Mouse (Mus musculus) embryonic facial prominence, embryonic 14.5 days (tissue): ENCODE measurements around the gene Pde5a. TPM values are rescaled to one million over a fixed set of nuclear protein-coding genes. Genes with fewer than 3 reads are reported as not detected.

Experiments used
- ATAC-seq: fragments of 200-750 bp; cut with Nextera tagmentation; 2 replicates; pipeline ENCODE4 v1.8.0; 2017; ENCODE audit warnings: low read depth, moderate number of reproducible peaks, moderate TSS enrichment
- DNase-seq: peaks from one replicate; pipeline ENCODE4 v3.0.0-alpha.2; 2015; ENCODE audit warnings: low spot score
- H3K27ac ChIP-seq: fragments of 300-500 bp; sonication (generic); replicated peaks from 2 replicates; pipeline ENCODE4 v1.5.1; 2014; ENCODE audit warnings: low read depth, mild to moderate bottlenecking, low read length, moderate library complexity
- H3K27me3 ChIP-seq: fragments of 300-500 bp; sonication (generic); replicated peaks from 2 replicates; pipeline ENCODE4 v1.6.1; 2014; ENCODE audit warnings: low read length; ENCODE audit not compliant: control insufficient read depth, insufficient read depth
- H3K36me3 ChIP-seq: fragments of 300-500 bp; sonication (generic); 2 replicates; pipeline ENCODE4 v1.6.1; 2014; ENCODE audit warnings: low read length, mixed read lengths; ENCODE audit not compliant: control insufficient read depth, insufficient read depth
- H3K4me1 ChIP-seq: fragments of 300-500 bp; sonication (generic); 2 replicates; pipeline ENCODE4 v1.6.1; 2014; ENCODE audit warnings: antibody characterized with exemption, low read length; ENCODE audit not compliant: control insufficient read depth, insufficient read depth
- H3K4me2 ChIP-seq: fragments of 300-500 bp; sonication (generic); 2 replicates; pipeline ENCODE4 v1.6.1; 2014; ENCODE audit warnings: low read depth, mild to moderate bottlenecking, low read length, moderate library complexity, mixed read lengths
- H3K4me3 ChIP-seq: fragments of 300-500 bp; sonication (generic); 2 replicates; pipeline ENCODE4 v1.5.1; 2014; ENCODE audit warnings: low read depth, mild to moderate bottlenecking, low read length
- H3K9ac ChIP-seq: fragments of 300-500 bp; sonication (generic); 2 replicates; pipeline ENCODE4 v1.6.1; 2014; ENCODE audit warnings: low read depth, mild to moderate bottlenecking, low read length, moderate library complexity, mixed read lengths
- H3K9me3 ChIP-seq: fragments of 300-500 bp; sonication (generic); 2 replicates; pipeline ENCODE4 v1.6.1; 2016; ENCODE audit warnings: low read length; ENCODE audit not compliant: control insufficient read depth
- WGBS: fragments of 180-500 bp; shearing (Covaris S2); extraction: QIAGEN DNeasy Blood & Tissue Kit; methylation state at CpG from one replicate; pipeline ENCODE4 v1.1.7; 2014; 5-methylcytosine and 5-hydroxymethylcytosine counted together
- polyA plus RNA-seq: library from polyadenylated mRNA; unstranded; fragments of >200 nt; fragmentation: Nextera tagmentation; extraction: Ambion mirVana; gene quantifications from 2 replicates; pipeline ENCODE4 v1.2.1, GENCODE M21; 2014

Pde5a gene
- polyA plus RNA-seq, 1 experiment from 2014 or later = 6.7 TPM

DNA sequence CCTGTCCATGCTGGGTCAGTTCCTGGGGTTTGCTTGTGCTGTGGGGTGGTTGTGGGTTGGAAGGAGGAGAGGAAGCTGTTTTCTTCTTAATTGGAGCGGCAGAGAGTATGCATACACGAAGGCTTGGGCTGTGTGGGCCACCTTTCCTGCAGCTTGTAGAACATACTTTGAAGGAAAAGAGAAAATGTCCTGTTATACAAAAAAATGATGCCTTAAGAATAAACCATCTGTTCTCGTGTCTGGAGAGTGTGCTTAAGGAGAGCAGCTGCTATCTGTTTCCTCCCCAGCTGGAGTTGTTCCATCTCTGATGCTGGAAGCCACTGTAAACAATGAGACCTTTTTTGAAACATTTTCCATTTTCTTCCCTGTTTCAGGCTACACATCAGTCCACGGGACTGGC lies 85.8 kb downstream of the Pde5a start:
- Histone ChIP-seq H3K9ac (no peak overlapping the region), H3K9me3 (no peaks in the 10 kb centered on the region), H3K4me3 (no peak overlapping the region), H3K4me1 (peaks cover 8% of the 10 kb centered on the region; the same call in 1 of the 2 replicates), H3K36me3 (no peaks in the 10 kb centered on the region), H3K4me2 (no peak overlapping the region), H3K27me3 (no peaks in the 10 kb centered on the region), H3K27ac (peak overlapping the region; percentile 63)
- ATAC-seq (peak; percentile 74; the same call in 1 of the 2 replicates), DNase-seq (peak; percentile 79)
- WGBS = 38% methylated on average over 4 of the region's 4 CpGs

DNA sequence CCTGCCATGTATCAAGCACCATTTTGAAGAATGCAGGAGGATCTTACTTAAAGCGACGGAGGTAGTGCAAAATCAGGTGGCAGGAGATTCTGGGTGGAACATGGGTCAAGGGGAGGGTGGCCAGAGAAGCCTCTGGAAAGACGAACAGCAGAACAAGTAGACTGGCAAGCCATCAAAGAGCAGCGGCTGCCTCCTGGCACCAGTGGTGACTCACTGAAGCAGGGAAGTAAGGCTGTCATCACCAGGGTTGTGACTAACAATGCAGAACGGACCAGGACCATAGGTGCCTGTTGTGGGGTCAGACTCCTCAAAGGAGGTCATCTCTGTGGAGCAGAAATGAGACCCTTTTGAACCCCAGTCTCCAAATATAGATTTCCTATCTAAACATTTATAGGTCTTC lies 89.5 kb downstream of the Pde5a start:
- 89% methylated on average over 5 of the region's 5 CpGs for WGBS
- ATAC-seq (no peak), DNase-seq (no peak)
- H3K27ac ChIP-seq = no peak overlapping the region
- H3K27me3 ChIP-seq = no peaks in the 10 kb centered on the region
- peaks cover 12% of the 10 kb centered on the region; the same call in 1 of the 2 replicates for H3K4me1 ChIP-seq
- H3K36me3 ChIP-seq = no peaks in the 10 kb centered on the region
- no peak overlapping the region for H3K4me3 ChIP-seq
- no peak overlapping the region for H3K9ac ChIP-seq
- no peaks in the 10 kb centered on the region for H3K9me3 ChIP-seq
- no peak overlapping the region for H3K4me2 ChIP-seq

DNA sequence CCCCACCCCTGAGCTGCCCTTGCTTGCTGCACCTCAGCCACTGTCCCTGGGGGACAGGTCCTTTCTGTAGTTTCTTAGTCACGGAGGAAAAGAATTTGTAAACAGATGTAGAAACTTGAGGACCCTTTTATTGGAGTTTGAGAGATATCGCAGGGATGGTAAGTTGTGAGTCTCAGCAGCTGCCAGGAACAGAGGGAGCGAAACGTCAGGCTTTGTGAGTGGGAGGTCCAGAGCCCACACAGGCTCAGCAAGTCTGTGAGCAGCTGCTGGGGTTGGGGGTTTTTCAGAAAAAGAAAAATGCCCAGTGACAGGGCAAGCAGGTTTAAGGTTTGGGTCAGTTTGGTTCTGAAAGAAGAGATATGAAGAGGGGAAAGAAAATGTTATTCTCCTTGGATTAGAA lies 92.0 kb downstream of the Pde5a start:
- DNase-seq (peak; percentile 51), ATAC-seq (peak; percentile 76; the same call in 1 of the 2 replicates)
- WGBS = 27% methylated on average over 4 of the region's 4 CpGs
- H3K36me3 ChIP-seq = no peaks in the 10 kb centered on the region
- no peaks in the 10 kb centered on the region for H3K27me3 ChIP-seq
- no peak overlapping the region for H3K9ac ChIP-seq
- H3K4me3 ChIP-seq = no peak overlapping the region
- H3K4me1 ChIP-seq = peaks cover 4% of the 10 kb centered on the region; the same call in 1 of the 2 replicates
- H3K4me2 ChIP-seq = no peak overlapping the region
- H3K9me3 ChIP-seq = no peaks in the 10 kb centered on the region
- H3K27ac ChIP-seq = no peak overlapping the region

DNA sequence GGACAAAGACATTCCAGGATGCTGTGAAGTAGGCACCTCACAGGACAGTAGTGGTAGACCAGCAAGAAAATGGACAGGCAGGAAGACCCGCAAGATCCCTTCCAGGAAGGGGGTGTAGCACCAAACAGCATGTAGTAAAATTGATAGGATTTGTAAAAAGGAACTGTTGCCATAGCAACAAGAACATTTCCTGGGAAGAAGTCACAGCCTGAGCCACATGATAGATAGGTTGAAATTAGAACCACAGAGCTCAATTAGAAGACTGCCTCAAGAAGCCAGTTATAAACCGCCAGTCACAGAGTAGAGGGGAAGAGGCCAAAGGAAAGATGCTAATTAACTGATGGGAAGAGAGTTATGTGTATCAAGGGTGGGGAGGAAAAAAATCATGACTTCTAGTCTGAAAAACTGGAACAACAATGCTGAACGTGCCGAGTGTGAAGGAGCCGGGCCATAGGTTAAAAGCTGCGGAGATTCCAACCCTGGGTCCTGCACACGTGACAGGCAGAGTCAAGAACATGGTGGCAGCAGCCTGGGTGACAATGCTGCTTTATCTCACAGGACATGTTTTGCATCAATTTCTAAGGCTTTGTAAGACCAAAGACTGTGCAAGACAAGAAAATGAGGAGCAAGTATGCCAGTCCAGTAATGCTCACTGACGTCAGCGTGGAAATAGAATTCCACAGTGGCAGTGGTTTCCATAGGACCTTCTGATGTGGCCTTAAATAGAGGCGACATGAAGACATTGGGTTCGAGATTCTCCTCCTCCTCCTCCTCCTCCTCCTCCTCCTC lies 99.7 kb downstream of the Pde5a start:
- WGBS = 87% methylated on average over 11 of the region's 11 CpGs
- Histone ChIP-seq H3K4me2 (no peak overlapping the region), H3K4me3 (no peak overlapping the region), H3K4me1 (no peaks in the 10 kb centered on the region), H3K27ac (no peak overlapping the region), H3K9ac (no peak overlapping the region), H3K9me3 (no peaks in the 10 kb centered on the region), H3K36me3 (peaks cover 12% of the 10 kb centered on the region; the same call in 1 of the 2 replicates), H3K27me3 (no peaks in the 10 kb centered on the region)
- no peak for ATAC-seq
- DNase-seq = peak; percentile 27

DNA sequence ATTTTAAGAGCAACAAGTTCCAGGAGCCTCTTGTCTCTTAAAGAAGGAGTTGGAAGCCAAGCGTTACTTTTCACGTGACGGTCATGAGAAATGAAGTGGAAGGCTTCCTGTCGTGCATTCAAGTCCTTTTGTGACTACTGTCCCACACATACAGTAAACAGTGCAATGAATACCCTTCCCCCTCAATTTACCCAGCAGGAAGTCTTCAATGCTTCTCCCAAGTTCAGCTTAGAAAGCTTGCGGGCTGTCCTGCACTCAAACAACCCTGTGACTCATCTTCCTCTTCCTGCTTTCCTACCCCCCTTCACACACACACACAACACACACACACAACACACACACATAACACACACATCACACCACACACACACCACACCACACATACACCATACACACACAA lies 105.8 kb downstream of the Pde5a start:
- DNase-seq = no peak
- H3K4me1 ChIP-seq = no peaks in the 10 kb centered on the region
- no peak overlapping the region for H3K4me3 ChIP-seq
- no peak overlapping the region for H3K27ac ChIP-seq
- H3K36me3 ChIP-seq = no peaks in the 10 kb centered on the region
- ATAC-seq = no peak
- H3K9me3 ChIP-seq = no peaks in the 10 kb centered on the region
- WGBS = 79% methylated on average over 5 of the region's 5 CpGs
- no peaks in the 10 kb centered on the region for H3K27me3 ChIP-seq
- H3K4me2 ChIP-seq = no peak overlapping the region
- no peak overlapping the region for H3K9ac ChIP-seq

DNA sequence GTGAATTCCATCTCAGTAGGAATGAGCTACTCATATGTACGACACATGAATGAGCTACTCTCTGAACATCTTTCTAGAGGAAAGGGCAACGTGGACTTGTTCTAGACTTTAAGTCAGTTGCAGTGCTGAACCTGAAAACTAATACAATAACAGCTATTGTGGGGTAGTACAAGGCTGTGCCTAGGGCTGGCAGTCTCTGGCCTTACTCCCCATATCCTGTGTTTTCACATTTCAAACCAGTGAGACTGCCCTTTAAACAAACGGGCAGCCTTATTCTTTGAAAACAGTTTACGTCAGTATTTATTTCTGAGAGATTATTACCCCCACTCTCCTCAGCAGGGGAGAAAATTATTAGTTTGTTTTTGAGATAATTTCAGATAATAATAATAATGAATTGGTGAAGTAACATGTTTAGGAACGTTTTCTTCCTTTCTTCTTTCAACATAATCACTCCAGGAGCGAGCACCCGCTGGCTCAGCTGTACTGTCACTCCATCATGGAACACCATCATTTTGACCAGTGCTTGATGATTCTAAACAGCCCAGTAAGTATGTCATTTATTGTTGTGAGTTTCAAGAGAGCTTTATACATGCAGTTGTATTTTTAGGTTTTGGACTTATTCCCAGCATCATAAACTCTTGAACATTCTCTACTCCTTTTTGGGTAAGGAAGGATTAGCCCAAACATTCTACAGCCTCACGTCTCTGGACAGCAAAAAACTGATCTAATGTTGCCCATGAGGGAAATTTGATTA lies 106.5 kb downstream of the Pde5a start:
- 69% methylated on average over 8 of the region's 8 CpGs for WGBS
- Histone ChIP-seq H3K4me3 (no peak overlapping the region), H3K9me3 (no peaks in the 10 kb centered on the region), H3K9ac (no peak overlapping the region), H3K27ac (no peak overlapping the region), H3K27me3 (no peaks in the 10 kb centered on the region), H3K4me1 (no peaks in the 10 kb centered on the region), H3K4me2 (no peak overlapping the region), H3K36me3 (no peaks in the 10 kb centered on the region)
- DNase-seq (no peak), ATAC-seq (no peak)

DNA sequence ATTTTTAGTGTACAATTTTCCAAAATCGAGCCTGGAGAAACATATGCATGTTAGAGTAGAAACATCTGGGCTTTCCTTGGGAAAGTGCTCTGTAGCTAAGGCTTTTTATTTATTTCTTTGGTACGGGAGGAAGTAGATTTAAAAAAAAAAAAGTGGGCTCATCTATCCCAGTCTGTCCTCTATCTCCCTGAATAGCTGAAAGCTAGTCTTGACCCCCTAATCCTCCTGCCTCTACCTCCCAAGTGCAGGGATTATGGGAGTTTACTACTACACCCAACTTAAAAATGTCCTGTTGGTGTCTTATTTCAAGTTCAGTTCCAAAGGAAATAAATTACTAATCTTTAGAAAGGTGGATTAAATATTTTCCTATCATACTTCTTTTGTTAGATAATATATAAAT lies 108.9 kb downstream of the Pde5a start:
- no peak overlapping the region for H3K4me3 ChIP-seq
- H3K9ac ChIP-seq = no peak overlapping the region
- peak overlapping the region; percentile 59 for H3K27ac ChIP-seq
- no peak for ATAC-seq
- no peaks in the 10 kb centered on the region for H3K9me3 ChIP-seq
- no peaks in the 10 kb centered on the region for H3K27me3 ChIP-seq
- 0 out of 2 replicates have a peak, but pooled peaks cover 18% of the 10 kb centered on the region for H3K36me3 ChIP-seq
- DNase-seq = peak; percentile 43
- 35% methylated on average over 2 of the region's 2 CpGs for WGBS
- H3K4me2 ChIP-seq = no peak overlapping the region
- no peaks in the 10 kb centered on the region for H3K4me1 ChIP-seq

DNA sequence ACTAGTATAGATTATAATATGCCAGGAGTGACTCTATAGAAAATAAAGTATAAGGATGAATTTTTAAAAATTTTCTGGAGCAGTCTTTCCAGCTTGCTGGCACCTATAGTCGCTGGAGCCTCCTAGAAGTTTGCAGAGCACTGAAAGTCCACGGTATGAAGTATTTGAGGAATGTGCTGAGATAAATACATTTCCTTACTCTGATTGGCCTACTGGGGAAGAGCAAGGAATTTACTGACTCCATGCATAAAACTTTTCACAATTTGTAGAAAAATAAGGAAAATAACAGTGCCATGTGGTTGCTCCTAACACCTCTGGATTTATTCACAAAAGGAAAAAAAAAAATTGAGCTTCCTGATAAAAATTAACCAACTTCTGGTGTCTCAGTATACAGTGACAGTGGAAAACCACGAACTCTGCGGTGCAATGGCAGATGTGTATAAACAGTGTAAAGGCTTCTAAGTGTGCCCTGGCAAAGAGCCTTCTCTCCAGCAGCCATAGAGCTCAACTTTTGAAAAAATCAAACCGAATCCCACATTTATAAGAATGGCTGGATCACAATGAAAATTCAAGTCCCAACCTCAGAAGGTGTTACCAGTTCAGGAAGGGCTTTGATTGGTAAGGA lies 119.8 kb downstream of the Pde5a start:
- Histone ChIP-seq H3K9me3 (0 out of 2 replicates have a peak, but pooled peaks cover 10% of the 10 kb centered on the region), H3K4me3 (no peak overlapping the region), H3K4me1 (no peaks in the 10 kb centered on the region), H3K4me2 (no peak overlapping the region), H3K9ac (no peak overlapping the region), H3K27ac (peak overlapping the region; percentile 6; the same call in 1 of the 2 replicates), H3K27me3 (no peaks in the 10 kb centered on the region), H3K36me3 (peaks cover 14% of the 10 kb centered on the region)
- WGBS = 55% methylated on average over 5 of the region's 5 CpGs
- ATAC-seq (no peak), DNase-seq (peak; percentile 36)
